Mouse (Mus musculus) intestine, embryonic 14.5 days (tissue): Measurements from ENCODE around the gene Rbms1. TPM values are rescaled to one million over a fixed set of nuclear protein-coding genes. Genes with fewer than 3 reads are reported as not detected.

Source experiments
- ATAC-seq: fragments of 200-750 bp; cut with Nextera tagmentation; replicated peaks from 2 replicates; pipeline ENCODE4 v1.8.0; 2017; ENCODE audit warnings: low read depth, moderate number of reproducible peaks, moderate TSS enrichment, moderate library complexity; ENCODE audit not compliant: low FRiP score, low TSS enrichment
- DNase-seq: peaks from one replicate; pipeline ENCODE4 v3.0.0-alpha.2; 2018; ENCODE audit warnings: low spot score
- H3K27ac ChIP-seq: fragments of 300-500 bp; sonication (generic); 2 replicates; pipeline ENCODE4 v1.5.1; 2014; ENCODE audit warnings: low read depth, mild to moderate bottlenecking, control low read depth
- H3K27me3 ChIP-seq: fragments of 300-500 bp; sonication (generic); replicated peaks from 2 replicates; pipeline ENCODE4 v1.6.1; 2014; ENCODE audit warnings: low read length, control low read depth; ENCODE audit not compliant: control insufficient read depth, insufficient read depth
- H3K36me3 ChIP-seq: fragments of 300-500 bp; sonication (generic); 2 replicates; pipeline ENCODE4 v1.6.1; 2014; ENCODE audit warnings: low read length, control low read depth; ENCODE audit not compliant: control insufficient read depth, insufficient read depth
- H3K4me1 ChIP-seq: fragments of 300-500 bp; sonication (generic); replicated peaks from 2 replicates; pipeline ENCODE4 v1.6.1; 2014; ENCODE audit warnings: low read length, control low read depth, mixed read lengths; ENCODE audit not compliant: control insufficient read depth, insufficient read depth
- H3K4me2 ChIP-seq: fragments of 300-500 bp; sonication (generic); 2 replicates; pipeline ENCODE4 v1.6.1; 2014; ENCODE audit warnings: low read length
- H3K4me3 ChIP-seq: fragments of 300-500 bp; sonication (generic); 2 replicates; pipeline ENCODE4 v1.5.1; 2014; ENCODE audit warnings: low read depth, low read length, control low read depth, mixed read lengths
- H3K9ac ChIP-seq: fragments of 300-500 bp; sonication (generic); 2 replicates; pipeline ENCODE4 v1.6.1; 2014; ENCODE audit warnings: mild to moderate bottlenecking, low read length
- H3K9me3 ChIP-seq: fragments of 300-500 bp; sonication (generic); 2 replicates; pipeline ENCODE4 v1.6.1; 2016; ENCODE audit warnings: low read length, control low read depth; ENCODE audit not compliant: control insufficient read depth
- WGBS: fragments of 180-500 bp; shearing (Covaris S2); extraction: QIAGEN DNeasy Blood & Tissue Kit; methylation state at CpG from one replicate; pipeline ENCODE4 v1.1.7; 2014; 5-methylcytosine and 5-hydroxymethylcytosine counted together
- polyA plus RNA-seq: library from polyadenylated mRNA; unstranded; fragments of >200 nt; fragmentation: Nextera tagmentation; extraction: Ambion mirVana; gene quantifications from 2 replicates; pipeline ENCODE4 v1.2.1, GENCODE M21; 2014

Gene Rbms1
- polyA plus RNA-seq, 1 experiment from 2014 or later = 101 TPM

DNA sequence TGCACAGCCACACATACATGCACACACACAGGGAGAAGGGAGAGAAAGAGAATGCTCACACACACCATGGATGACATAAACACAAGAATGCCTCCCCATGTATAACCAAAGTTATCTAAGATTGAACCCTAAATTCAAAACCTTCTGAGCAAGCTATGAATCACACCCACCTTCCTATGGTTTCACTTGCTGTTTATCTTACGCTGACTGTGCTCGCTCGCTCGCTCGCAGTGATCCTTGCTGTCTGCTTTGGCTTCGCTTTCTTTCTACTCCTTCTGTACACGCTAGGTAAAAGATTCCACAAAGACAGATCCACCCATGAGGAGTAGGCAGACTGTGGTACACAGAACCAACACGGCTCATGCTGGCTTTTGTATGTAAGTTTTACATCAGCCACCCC is 95.7 kb downstream of the Rbms1 start:
- H3K4me1 ChIP-seq = peaks cover 52% of the 10 kb centered on the region

GRCm38 (mm10) chr2:60865869-60866268 is 97.1 kb downstream of the Rbms1 start:
- no peak overlapping the region for H3K4me2 ChIP-seq
- DNase-seq = no peak
- H3K4me1 ChIP-seq = peaks cover 44% of the 10 kb centered on the region
- no peak overlapping the region for H3K27ac ChIP-seq
- ATAC-seq = no peak
- H3K9ac ChIP-seq = no peak overlapping the region
- 51% methylated on average over 1 of the region's 1 CpGs for WGBS
- no peaks in the 10 kb centered on the region for H3K27me3 ChIP-seq
- H3K36me3 ChIP-seq = no peaks in the 10 kb centered on the region
- no peaks in the 10 kb centered on the region; the same call in 1 of the 2 replicates for H3K9me3 ChIP-seq
- no peak overlapping the region for H3K4me3 ChIP-seq

More for the DNA sequence above, 95.7 kb downstream of the Rbms1 start:
- H3K4me3 ChIP-seq = no peak overlapping the region
- no peak overlapping the region for H3K9ac ChIP-seq
- H3K27ac ChIP-seq = no peak overlapping the region
- ATAC-seq = no peak
- H3K36me3 ChIP-seq = no peaks in the 10 kb centered on the region
- no peak overlapping the region for H3K4me2 ChIP-seq
- no peaks in the 10 kb centered on the region for H3K9me3 ChIP-seq
- DNase-seq = no peak
- no peaks in the 10 kb centered on the region for H3K27me3 ChIP-seq
- 88% methylated on average over 8 of the region's 8 CpGs for WGBS

DNA sequence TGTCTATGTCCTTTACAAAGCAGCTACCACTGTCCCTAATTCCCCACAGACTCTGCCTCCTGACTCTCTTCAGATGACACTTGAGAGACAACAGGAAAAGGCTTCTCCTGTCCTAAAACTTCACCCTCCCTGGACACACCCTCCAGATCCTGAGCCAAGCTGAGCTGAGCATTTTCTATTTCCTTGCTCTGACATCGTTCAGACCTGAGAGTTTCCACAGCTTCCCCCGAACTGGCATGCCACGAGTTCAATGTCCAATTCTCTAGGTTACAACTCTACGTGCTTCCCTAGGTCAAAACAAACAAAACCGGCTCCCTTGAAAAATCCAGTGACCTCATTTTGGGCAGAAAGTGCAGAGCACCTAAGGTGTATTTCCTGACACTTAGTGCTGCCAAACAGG is 98.0 kb downstream of the Rbms1 start:
- H3K27me3 ChIP-seq = no peaks in the 10 kb centered on the region
- DNase-seq (no peak), ATAC-seq (0 out of 2 replicates have a peak, but pooled peaks have one; percentile 36)
- no peak overlapping the region for H3K9ac ChIP-seq
- H3K36me3 ChIP-seq = no peaks in the 10 kb centered on the region
- peaks cover 37% of the 10 kb centered on the region for H3K4me1 ChIP-seq
- H3K4me3 ChIP-seq = no peak overlapping the region
- H3K9me3 ChIP-seq = no peaks in the 10 kb centered on the region; the same call in 1 of the 2 replicates
- H3K4me2 ChIP-seq = 0 out of 2 replicates have a peak overlapping the region, but pooled peaks have one; percentile 5
- H3K27ac ChIP-seq = no peak overlapping the region
- WGBS = 27% methylated on average over 5 of the region's 5 CpGs

DNA sequence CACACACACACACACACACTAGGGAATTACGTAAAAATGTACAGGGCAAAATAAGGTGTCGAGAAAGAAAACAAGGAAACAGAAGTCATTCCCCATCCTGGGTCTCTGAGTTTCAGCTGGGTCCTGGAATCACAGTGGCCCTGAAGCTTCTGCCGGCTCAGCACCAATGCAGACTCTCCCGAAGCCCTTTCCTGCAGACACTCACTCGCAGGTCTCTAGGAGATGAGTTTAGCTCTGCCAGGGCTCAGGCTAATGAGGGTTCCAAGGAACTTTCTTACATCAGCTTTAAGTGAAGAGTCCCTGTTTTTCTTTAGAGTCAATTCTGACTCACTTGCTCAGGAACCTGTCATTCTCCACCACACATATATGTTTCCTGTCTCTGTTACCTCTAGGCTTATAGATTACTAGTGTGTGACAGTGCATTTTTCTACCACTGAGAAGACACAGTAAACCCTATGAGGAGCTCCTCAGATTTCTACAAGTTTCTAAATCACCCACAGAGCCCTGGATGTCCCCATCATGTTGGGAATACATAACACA is 98.7 kb downstream of the Rbms1 start:
- H3K36me3 ChIP-seq = no peaks in the 10 kb centered on the region
- 62% methylated on average over 5 of the region's 5 CpGs for WGBS
- no peak overlapping the region for H3K4me3 ChIP-seq
- no peak overlapping the region for H3K9ac ChIP-seq
- DNase-seq = no peak
- H3K27ac ChIP-seq = no peak overlapping the region
- H3K27me3 ChIP-seq = no peaks in the 10 kb centered on the region
- H3K4me2 ChIP-seq = no peak overlapping the region
- ATAC-seq = no peak
- H3K9me3 ChIP-seq = no peaks in the 10 kb centered on the region; the same call in 1 of the 2 replicates
- peaks cover 34% of the 10 kb centered on the region for H3K4me1 ChIP-seq

- Histone ChIP-seq H3K27me3 (no peaks in the 10 kb centered on the region), H3K27ac (no peak overlapping the region), H3K4me3 (no peak overlapping the region), H3K9ac (no peak overlapping the region), H3K4me2 (no peak overlapping the region), H3K36me3 (no peaks in the 10 kb centered on the region; the same call in 1 of the 2 replicates), H3K4me1 (peaks cover 29% of the 10 kb centered on the region), H3K9me3 (no peaks in the 10 kb centered on the region; the same call in 1 of the 2 replicates)
- ATAC-seq (no peak), DNase-seq (no peak)
- WGBS = 84% methylated on average over 2 of the region's 2 CpGs
Measured at GRCm38 (mm10) chr2:60863827-60864226, 99.2 kb downstream of the Rbms1 start.

- no peak overlapping the region for H3K27ac ChIP-seq
- no peaks in the 10 kb centered on the region; the same call in 1 of the 2 replicates for H3K9me3 ChIP-seq
- WGBS = 96% methylated on average over 8 of the region's 8 CpGs
- H3K36me3 ChIP-seq = no peaks in the 10 kb centered on the region; the same call in 1 of the 2 replicates
- no peaks in the 10 kb centered on the region for H3K27me3 ChIP-seq
- no peak overlapping the region for H3K4me3 ChIP-seq
- peaks cover 22% of the 10 kb centered on the region for H3K4me1 ChIP-seq
- H3K4me2 ChIP-seq = no peak overlapping the region
- ATAC-seq (no peak), DNase-seq (no peak)
- H3K9ac ChIP-seq = no peak overlapping the region
Measured at GRCm38 (mm10) chr2:60862913-60863711, 99.9 kb downstream of the Rbms1 start.

DNA sequence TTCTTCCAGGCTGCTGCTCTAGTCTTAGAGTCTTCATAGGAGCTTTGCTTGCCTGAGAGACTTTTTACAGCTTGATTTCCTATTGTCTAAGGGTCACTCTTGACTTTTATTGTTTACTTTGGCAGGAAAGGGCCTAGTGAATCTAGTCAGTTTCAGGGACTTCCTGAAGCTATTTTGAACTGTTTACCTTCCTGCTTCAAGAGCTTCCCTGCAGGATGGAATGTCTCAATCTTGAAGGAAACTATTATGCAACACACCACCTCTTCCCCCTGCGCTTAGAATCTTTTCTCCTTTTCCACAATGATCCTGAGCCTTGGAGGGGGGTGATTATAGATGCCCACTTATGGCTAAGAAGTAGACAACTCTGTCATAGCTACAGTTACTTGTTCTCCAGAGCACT is 104.9 kb downstream of the Rbms1 start:
- H3K9me3 ChIP-seq = no peaks in the 10 kb centered on the region; the same call in 1 of the 2 replicates
- H3K36me3 ChIP-seq = no peaks in the 10 kb centered on the region; the same call in 1 of the 2 replicates
- H3K4me1 ChIP-seq = no peaks in the 10 kb centered on the region; the same call in 1 of the 2 replicates
- H3K27ac ChIP-seq = no peak overlapping the region
- no peak overlapping the region for H3K9ac ChIP-seq
- DNase-seq (no peak), ATAC-seq (no peak)
- no peak overlapping the region for H3K4me2 ChIP-seq
- 97% methylated on average over 1 of the region's 1 CpGs for WGBS
- H3K27me3 ChIP-seq = no peaks in the 10 kb centered on the region
- H3K4me3 ChIP-seq = no peak overlapping the region

DNA sequence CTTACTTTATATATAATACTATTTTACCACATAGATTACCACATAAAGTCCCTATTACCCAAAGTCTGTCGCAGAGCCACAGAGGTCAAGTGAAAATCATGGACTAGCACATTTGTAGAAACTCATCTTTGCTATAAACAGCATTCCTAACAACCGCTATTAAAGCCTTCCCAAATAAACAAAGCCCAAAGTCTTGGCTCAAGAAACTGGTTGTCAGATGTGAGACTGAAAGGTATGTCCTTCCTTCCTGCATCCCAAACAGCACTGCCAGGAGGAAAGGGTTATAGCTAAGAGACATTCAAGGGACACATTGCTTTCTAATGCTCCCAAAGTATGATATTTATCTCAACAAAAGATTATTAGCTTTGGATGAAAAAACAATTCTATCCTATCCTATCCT is 106.9 kb downstream of the Rbms1 start:
- Histone ChIP-seq H3K4me1 (peaks cover 8% of the 10 kb centered on the region), H3K4me3 (no peak overlapping the region), H3K36me3 (no peaks in the 10 kb centered on the region; the same call in 1 of the 2 replicates), H3K9ac (no peak overlapping the region), H3K27me3 (no peaks in the 10 kb centered on the region), H3K9me3 (no peaks in the 10 kb centered on the region), H3K4me2 (no peak overlapping the region), H3K27ac (no peak overlapping the region)
- no peak for DNase-seq
- 54% methylated on average over 2 of the region's 2 CpGs for WGBS
- no peak for ATAC-seq
